Comparison of ENCODE assay signal across 9 mouse cellular contexts in the genomic region with DNA sequence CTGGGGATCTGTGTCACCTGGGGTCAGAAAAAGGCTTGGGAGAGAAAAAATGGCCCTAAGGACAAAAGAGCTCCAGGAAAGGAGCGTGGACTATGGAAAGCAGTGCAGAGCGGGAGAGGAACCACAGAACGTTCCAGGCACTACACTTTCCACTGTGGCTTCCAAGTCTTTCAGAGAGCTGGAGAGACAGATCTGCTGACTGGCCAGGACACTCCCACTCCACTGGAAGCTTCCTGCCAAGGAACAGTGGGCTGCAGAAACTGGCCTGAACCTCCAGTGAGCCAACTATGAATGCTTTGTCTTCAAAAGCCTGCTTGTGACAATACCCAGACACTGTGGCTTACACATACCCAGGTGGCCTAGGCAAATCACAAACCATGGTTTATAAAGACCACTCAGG.
DNase-seq lines count a peak whose midpoint lies in the region; ATAC-seq lines count a peak whose summit lies in the region.
"Had no signal": no experiment of that assay in that cellular context is flagged by ENCODE, and none has a peak within 500 bp of the region (broad histone marks: within the 10 kb centered on the region; RNA-seq: fewer than 3 reads in every experiment).

No protein-coding gene starts in this region.

- no peak for DNase-seq in embryonic facial prominence, embryonic 10.5 days (ENCODE audit: low spot score)
- DNase-seq in adipocyte (ENCODE audit: low spot score) (peak; percentile 64), MN1 (ENCODE audit: low spot score) (no peak)
- peak; percentile 76 for DNase-seq in gastrocnemius, adult 18-20 months (ENCODE audit: low spot score)
- peak; percentile 48 to 68 for DNase-seq in kidney, postnatal 25 days
- DNase-seq in lung, postnatal 25 days (ENCODE audit: low spot score), result peak; percentile 72
- DNase-seq in liver, embryonic 11.5 days (ENCODE audit: low spot score), result no peak

- no peak overlapping the region for H3K9ac ChIP-seq in embryonic facial prominence, embryonic 13.5 days
- no peak overlapping the region for H3K9ac ChIP-seq in liver, embryonic 11.5 days (ENCODE audit: low read depth, low read length)
- H3K9ac ChIP-seq: liver, embryonic 15.5 days had no signal

- 79% methylated on average over 3 of the region's 3 CpGs for WGBS in embryonic facial prominence, embryonic 13.5 days
- WGBS in embryonic facial prominence, embryonic 10.5 days, result 83% methylated on average over 3 of the region's 3 CpGs
- 75% methylated on average over 3 of the region's 3 CpGs for WGBS in liver, embryonic 11.5 days

- H3K4me3 ChIP-seq in embryonic facial prominence, embryonic 13.5 days, result no peak overlapping the region
- H3K4me3 ChIP-seq in embryonic facial prominence, embryonic 10.5 days, result no peak overlapping the region
- H3K4me3 ChIP-seq in liver, embryonic 11.5 days (ENCODE audit: low read depth, low read length), result no peak overlapping the region
- H3K4me3 ChIP-seq: liver, embryonic 15.5 days had no signal

- no peak for ATAC-seq in embryonic facial prominence, embryonic 13.5 days (ENCODE audit: insufficient number of reproducible peaks, insufficient read depth, low FRiP score, low TSS enrichment, low read depth)
- no peak for ATAC-seq in liver, embryonic 11.5 days (replicated peaks; ENCODE audit: low FRiP score)

- H3K27me3 ChIP-seq in embryonic facial prominence, embryonic 13.5 days, result no peaks in the 10 kb centered on the region
- H3K27me3 ChIP-seq in embryonic facial prominence, embryonic 10.5 days (replicated peaks; ENCODE audit: low read depth, poor library complexity, severe bottlenecking), result no peaks in the 10 kb centered on the region
- H3K27me3 ChIP-seq in liver, embryonic 11.5 days (replicated peaks; ENCODE audit: control insufficient read depth, insufficient read depth, low read length), result no peaks in the 10 kb centered on the region
- H3K27me3 ChIP-seq: liver, embryonic 15.5 days had no signal

- peak overlapping the region; percentile 48 for H3K27ac ChIP-seq in embryonic facial prominence, embryonic 13.5 days
- H3K27ac ChIP-seq in embryonic facial prominence, embryonic 10.5 days (replicated peaks), result no peak overlapping the region
- H3K27ac ChIP-seq in liver, embryonic 11.5 days (ENCODE audit: low read depth, low read length), result no peak overlapping the region
- H3K27ac ChIP-seq: liver, embryonic 15.5 days had no signal

- peaks cover 12% of the 10 kb centered on the region for H3K4me1 ChIP-seq in embryonic facial prominence, embryonic 13.5 days
- H3K4me1 ChIP-seq in embryonic facial prominence, embryonic 10.5 days, result peaks cover 6% of the 10 kb centered on the region; the same call in 1 of the 2 replicates
- no peaks in the 10 kb centered on the region for H3K4me1 ChIP-seq in liver, embryonic 11.5 days (replicated peaks; ENCODE audit: control insufficient read depth, insufficient read depth, low read length)
- H3K4me1 ChIP-seq: liver, embryonic 15.5 days had no signal

- H3K9me3 ChIP-seq in embryonic facial prominence, embryonic 13.5 days, result no peaks in the 10 kb centered on the region
- no peaks in the 10 kb centered on the region for H3K9me3 ChIP-seq in embryonic facial prominence, embryonic 10.5 days
- H3K9me3 ChIP-seq in liver, embryonic 11.5 days (ENCODE audit: control insufficient read depth, low read length), result no peaks in the 10 kb centered on the region
- H3K9me3 ChIP-seq: liver, embryonic 15.5 days had no signal

- peaks cover 35% of the 10 kb centered on the region for H3K36me3 ChIP-seq in embryonic facial prominence, embryonic 13.5 days
- H3K36me3 ChIP-seq in embryonic facial prominence, embryonic 10.5 days (replicated peaks), result peaks cover 81% of the 10 kb centered on the region
- H3K36me3 ChIP-seq in liver, embryonic 11.5 days (ENCODE audit: control insufficient read depth, insufficient read depth, low read length), result no peaks in the 10 kb centered on the region; the same call in 1 of the 2 replicates
- H3K36me3 ChIP-seq: liver, embryonic 15.5 days had no signal

- H3K4me2 ChIP-seq in embryonic facial prominence, embryonic 13.5 days, result no peak overlapping the region
- H3K4me2 ChIP-seq in liver, embryonic 11.5 days, result no peak overlapping the region
- H3K4me2 ChIP-seq: liver, embryonic 15.5 days had no signal

Comparison
In these comparisons a context has a peak if more than half of its experiments do, and no peak if none do; other contexts are left out.
1. DNase-seq: peak in adipocyte (single experiment), gastrocnemius, adult 18-20 months (single experiment), kidney, postnatal 25 days (2 of 2) and lung, postnatal 25 days (single experiment); none in embryonic facial prominence, embryonic 10.5 days (single experiment), liver, embryonic 11.5 days (single experiment) and MN1 (single experiment).